Mouse (Mus musculus) erythroblast, embryonic 14.5 days (primary cell): ENCODE measurements around the gene Slc37a2.

Experiments
- GATA1 ChIP-seq: IDR thresholded peaks from 2 replicates; pipeline ENCODE4 v1.6.1; 2012; ENCODE audit warnings: low read length, inconsistent platforms, mixed read lengths
- TAL1 ChIP-seq: IDR thresholded peaks from 3 replicates; pipeline ENCODE4 v1.6.1; 2012; ENCODE audit warnings: low read length, inconsistent platforms, mixed read lengths

- TF ChIP-seq GATA1 (no peak), TAL1 (no peak)
Measured at GRCm38 (mm10) chr9:37232201-37233195, 23.0 kb downstream of the Slc37a2 start.
